Mouse (Mus musculus): ENCODE data around the gene Vash1.

- no peak for TF ChIP-seq CTCF (IDR thresholded peaks at IDR 0.05; ENCODE audit: borderline replicate concordance, insufficient read depth, low read depth, low read length)
- TF ChIP-seq POLR2A (IDR thresholded peaks at IDR 0.05; ENCODE audit: borderline replicate concordance, insufficient read depth, low read length) = no peak
These were observed 22.4 kb downstream of the Vash1 start for GRCm38 (mm10) chr12:86700927-86701310.

All from cerebellum, adult 2 months (tissue).